Mouse (Mus musculus): ENCODE measurements at regions not wholly inside any gene's neighbourhood (a gene's known extent, or its start where the extent isn't known, plus 50 kb on each side); places are given as distances from the start of the nearest gene placed in this dataset.

GRCm38 (mm10) chrX:97434327-97434726 is 57.3 kb upstream of the Eda2r start:
- no peak for DNase-seq

GRCm38 (mm10) chrX:97431391-97431803 is 54.4 kb upstream of the Eda2r start:
- peak; percentile 1 to 10 for DNase-seq

Data from B cell, adult 2 months (primary cell).